Mouse (Mus musculus) thymus, postnatal 36 days (tissue): Measurements from ENCODE around the gene Fbxw22.
"Not testable (repeated sequence)": the region's sequence is repeated elsewhere in the genome, so short reads cannot be mapped to it uniquely, and the experiment has no call there.

ENCODE experiments used
- DNase-seq, 2 experiments: peaks; one replicate each; pipeline ENCODE4 v3.0.0; 2022; ENCODE audit warnings: mixed read lengths in 2 of 2

Gene Fbxw22

GRCm38 (mm10) chr9:109404196-109404595, at the start of gene Fbxw22:
Fbxw22 (minus strand) TSS chr9:109404296.
- DNase-seq, result not testable (repeated sequence)

DNA sequence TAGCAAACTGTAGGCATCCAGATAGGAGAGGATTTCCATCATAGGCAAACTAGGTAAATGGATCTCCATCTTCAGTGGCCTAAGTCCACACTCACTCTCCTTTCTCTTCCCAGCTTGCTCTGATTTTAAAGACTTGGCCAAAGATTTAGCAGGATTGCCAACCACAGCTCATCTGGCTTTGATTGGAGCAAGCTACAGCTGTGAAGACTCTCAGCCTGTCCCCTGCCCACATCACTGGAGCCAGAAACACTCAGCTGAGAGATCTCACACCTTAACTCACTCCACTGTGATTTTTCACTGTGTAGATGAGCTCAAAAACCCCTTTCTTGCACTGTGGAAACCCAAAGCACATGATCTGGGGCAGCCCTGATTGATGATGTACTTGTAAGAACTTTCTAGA, 44.9 kb upstream of the Fbxw22 start, which contains the start of gene Fbxw16:
Gene Fbxw16, minus strand, starts transcription at position 101 of the 400 bp plus-strand sequence.
- DNase-seq, result no peak

GRCm38 (mm10) chr9:109432956-109433355, 28.9 kb upstream of the Fbxw22 start:
- no peak for DNase-seq

- not testable (repeated sequence) for DNase-seq
These were observed 64.5 kb downstream of the Fbxw22 start, which contains the start of gene Fbxw28 for GRCm38 (mm10) chr9:109339559-109339958. Fbxw28 (minus strand) TSS chr9:109339659.
